Mouse (Mus musculus) CH12F3 (cell line): ENCODE results near the gene Phactr2.
"Not testable (repeated sequence)": the region's sequence is repeated elsewhere in the genome, so short reads cannot be mapped to it uniquely, and the experiment has no call there.

Experiments used
- in situ Hi-C: fragments of 300-500 bp; cut with MboI; formaldehyde crosslinking; loops from 2 replicates; pipeline ENCODE4 v1.14.3; 2020; ENCODE audit warnings: low sequenced_read_pairs

Phactr2 gene

DNA sequence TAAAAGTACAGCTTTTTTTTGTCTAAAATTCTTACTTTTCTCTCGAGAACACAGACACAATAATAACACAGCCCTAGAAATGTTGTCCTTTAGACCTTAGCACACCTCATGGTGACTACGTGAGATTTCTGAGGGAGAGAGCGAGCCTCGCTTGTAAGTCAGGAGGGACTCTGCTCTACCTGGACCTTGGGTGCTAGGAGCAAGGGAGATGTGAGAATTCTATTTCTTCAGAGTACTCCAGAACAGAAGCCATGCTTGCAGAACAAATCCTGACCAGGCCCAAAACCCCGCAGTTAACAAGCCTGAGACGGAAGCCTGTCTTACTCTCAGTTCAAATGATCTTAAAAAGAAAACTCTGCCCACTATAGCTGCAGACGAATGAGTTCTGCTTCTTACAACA is 243.5 kb downstream of the Phactr2 start:
- in situ Hi-C loops, result no loop called here

- in situ Hi-C loops, result no loop called here
These were observed 248.7 kb downstream of the Phactr2 start for GRCm38 (mm10) chr10:13225377-13226063.

- in situ Hi-C loops, result no loop called here
These were observed 252.1 kb downstream of the Phactr2 start for GRCm38 (mm10) chr10:13222135-13222534.

DNA sequence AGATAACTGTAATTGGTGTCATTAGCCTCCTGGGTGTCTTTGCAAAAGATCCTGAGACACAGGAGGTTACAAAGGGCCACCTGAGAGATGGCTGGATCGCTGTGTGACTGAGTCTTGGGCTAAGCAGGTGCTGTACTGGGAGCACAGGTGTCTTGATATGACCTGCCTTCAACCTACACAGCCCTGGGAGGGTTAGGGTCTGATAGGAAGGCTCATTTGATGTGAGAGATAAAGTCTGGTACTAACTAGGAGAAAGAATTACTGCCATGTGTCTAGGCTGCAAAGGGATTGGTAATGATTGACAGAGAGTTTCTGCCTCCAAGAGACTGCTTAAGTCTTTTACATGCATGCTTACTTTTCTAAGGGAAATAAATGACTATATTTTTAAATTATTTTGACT is 254.2 kb downstream of the Phactr2 start:
- in situ Hi-C loops, result no loop called here

GRCm38 (mm10) chr10:13213956-13214355 is 260.3 kb downstream of the Phactr2 start:
- in situ Hi-C loops, result no loop called here

GRCm38 (mm10) chr10:13212829-13213228 is 261.4 kb downstream of the Phactr2 start:
- in situ Hi-C loops, result no loop called here

DNA sequence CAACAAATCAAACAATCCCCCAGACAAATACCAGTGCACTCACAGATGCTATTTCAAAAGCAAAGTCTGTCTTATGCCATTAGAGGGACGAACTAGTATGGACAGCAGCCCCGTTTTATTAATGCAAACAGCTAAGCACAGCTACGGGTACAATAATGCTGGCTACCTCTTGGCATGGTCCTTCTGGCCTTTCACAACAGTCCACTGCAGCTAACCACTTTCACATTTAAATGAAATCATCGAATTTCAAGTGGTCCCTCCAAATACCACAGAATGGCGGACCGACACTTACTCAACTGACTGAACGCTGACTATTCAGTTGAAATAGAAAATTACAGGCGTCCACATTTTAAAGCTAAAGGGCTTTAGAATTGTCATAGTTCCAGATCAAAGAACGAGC is 261.9 kb downstream of the Phactr2 start:
- in situ Hi-C loops, result no loop called here

DNA sequence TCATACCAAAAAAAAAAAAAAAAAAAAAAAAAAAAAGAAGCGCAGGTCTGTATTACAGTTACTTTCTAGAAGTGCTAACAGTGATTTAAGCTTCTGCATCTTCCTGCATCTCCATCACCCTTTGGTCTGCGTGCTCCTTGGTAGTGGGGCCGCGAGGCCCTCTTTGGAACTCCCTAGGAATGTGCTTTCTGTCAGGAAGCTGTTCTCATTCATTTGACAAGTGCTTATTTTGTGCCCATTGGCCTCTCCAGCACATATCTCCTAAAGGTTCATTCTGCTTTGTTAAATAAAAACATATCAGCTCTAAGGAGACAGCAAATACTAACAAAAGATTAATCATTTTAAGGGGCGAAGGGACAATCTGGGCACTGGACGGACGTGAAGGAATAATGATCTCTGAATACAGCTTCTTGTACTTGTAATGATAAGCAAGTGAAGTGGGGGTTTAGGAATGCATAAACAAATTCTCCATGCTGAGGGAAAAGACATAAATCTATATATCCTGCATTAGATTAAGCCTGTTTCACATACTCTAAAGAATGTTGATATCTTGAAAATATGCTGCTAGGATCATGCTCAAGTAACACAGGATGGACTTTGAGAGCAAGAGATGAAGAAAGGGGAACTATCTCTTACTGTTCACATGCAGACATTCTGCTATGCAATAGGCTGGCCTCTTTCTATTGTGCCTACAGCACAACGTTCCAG is 264.1 kb downstream of the Phactr2 start:
- in situ Hi-C loops, result no loop called here

DNA sequence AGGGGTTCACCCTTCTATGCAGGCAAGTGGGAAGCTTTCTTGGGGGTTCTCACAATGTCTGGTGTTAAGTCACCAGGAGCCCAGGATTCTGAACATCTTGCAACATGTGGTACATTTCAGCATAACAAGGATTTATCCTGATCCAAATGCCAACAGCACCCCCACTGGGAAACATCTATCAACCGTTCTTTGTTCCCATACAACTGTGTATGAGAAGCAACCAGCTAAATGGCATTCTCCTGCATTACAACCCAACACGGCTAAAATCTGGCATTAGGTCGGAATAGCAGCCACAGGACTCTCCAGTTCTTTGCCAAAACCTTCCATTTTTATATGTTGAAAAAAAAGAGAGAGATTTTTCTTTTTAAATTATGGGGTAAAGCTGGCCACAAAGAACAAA is 264.7 kb downstream of the Phactr2 start:
- in situ Hi-C loops, result no loop called here

GRCm38 (mm10) chr10:13209061-13209460 is 265.2 kb downstream of the Phactr2 start:
- in situ Hi-C loops, result no loop called here

- in situ Hi-C loops, result no loop called here
These were observed 272.4 kb downstream of the Phactr2 start for GRCm38 (mm10) chr10:13201741-13202293.

- in situ Hi-C loops, result no loop called here
These were observed 273.4 kb downstream of the Phactr2 start for GRCm38 (mm10) chr10:13200862-13201261.

DNA sequence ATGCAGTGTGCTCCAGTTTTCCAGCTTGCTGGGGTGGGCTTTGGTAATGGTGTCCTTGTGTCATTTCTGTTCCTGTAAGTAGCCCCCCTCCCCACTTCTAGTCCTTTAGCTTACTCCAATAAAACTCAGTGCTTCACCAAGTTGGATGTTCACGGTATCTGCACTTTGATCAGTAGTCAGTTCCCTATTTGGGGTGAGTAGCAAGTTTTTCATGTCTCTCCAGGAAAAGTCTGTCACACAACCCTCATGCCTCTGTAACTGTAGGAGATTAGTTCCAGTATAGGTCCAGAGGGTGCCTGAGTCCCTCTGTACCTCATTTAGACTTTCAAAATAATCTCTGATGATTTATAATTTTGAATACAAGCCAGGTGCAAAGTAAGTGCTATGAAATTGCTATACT is 275.0 kb downstream of the Phactr2 start:
- in situ Hi-C loops, result no loop called here

- in situ Hi-C loops, result no loop called here
These were observed 277.2 kb downstream of the Phactr2 start for GRCm38 (mm10) chr10:13196872-13197507.

- in situ Hi-C loops, result not testable (repeated sequence)
These were observed 280.7 kb downstream of the Phactr2 start for GRCm38 (mm10) chr10:13193496-13193895.

GRCm38 (mm10) chr10:13192731-13193351 is 281.4 kb downstream of the Phactr2 start, which contains the start of gene Ltv1:
TSS of gene Ltv1 (minus strand) at chr10:13193168.
- in situ Hi-C loops, result no loop called here

GRCm38 (mm10) chr10:13189881-13190280 is 284.3 kb downstream of the Phactr2 start:
- in situ Hi-C loops, result no loop called here

DNA sequence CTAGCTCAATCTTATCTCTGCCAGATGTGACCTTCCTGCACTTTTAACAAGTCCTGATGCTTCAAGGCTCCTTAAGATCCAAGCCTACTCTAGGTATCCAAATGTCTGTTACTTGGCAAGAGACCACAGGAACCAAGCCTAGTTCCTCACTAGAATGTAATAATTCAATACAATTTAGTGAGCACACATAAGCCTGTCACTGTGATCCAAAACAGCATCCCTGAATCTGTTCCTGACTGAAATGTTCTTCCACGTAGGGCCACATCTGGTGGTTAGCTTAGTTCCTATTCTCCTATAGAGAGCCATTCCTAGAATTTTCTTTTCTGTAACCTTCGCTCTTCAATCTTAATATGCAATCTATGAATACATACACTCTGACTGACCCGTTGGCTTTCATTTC is 287.5 kb downstream of the Phactr2 start:
- in situ Hi-C loops, result no loop called here

GRCm38 (mm10) chr10:13184170-13184766 is 289.9 kb downstream of the Phactr2 start:
- in situ Hi-C loops, result no loop called here

- in situ Hi-C loops, result no loop called here
These were observed 294.0 kb downstream of the Phactr2 start for GRCm38 (mm10) chr10:13180211-13180610.
